8 mouse cellular contexts compared by ENCODE assay signal in the genomic region with DNA sequence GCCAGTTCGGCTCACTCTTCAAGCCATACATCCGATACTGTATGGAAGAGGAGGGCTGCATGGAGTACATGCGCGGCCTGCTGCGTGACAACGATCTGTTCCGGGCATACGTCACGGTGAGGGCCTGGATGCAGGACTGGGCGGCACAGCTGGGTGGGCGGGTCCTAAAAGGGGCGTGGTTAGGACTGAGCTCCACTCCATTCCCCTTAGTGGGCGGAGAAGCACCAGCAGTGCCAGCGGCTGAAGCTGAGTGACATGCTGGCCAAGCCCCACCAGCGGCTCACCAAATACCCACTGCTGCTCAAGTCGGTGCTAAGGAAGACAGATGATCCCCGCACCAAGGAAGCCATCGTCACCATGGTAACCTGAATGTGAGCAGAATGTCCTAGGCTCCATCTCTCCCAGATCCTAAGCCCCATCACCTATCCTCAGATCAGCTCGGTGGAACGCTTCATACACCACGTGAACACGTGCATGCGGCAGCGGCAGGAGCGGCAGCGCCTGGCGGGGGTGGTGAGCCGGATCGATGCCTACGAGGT. TPM values are rescaled to one million over a fixed set of nuclear protein-coding genes. Genes with fewer than 3 reads are reported as not detected.
DNase-seq lines count a peak whose midpoint lies in the region; ATAC-seq lines count a peak whose summit lies in the region.

No protein-coding gene starts in this region.

- peak overlapping the region; percentile 76 for H3K4me2 ChIP-seq in hindbrain, embryonic 11.5 days (replicated peaks; ENCODE audit: low read depth, low read length)

- no peaks in the 10 kb centered on the region for H3K36me3 ChIP-seq in hindbrain, embryonic 11.5 days (ENCODE audit: control insufficient read depth, insufficient read depth, low read length)

- peaks cover 6% of the 10 kb centered on the region; the same call in 1 of the 2 replicates for H3K4me1 ChIP-seq in hindbrain, embryonic 11.5 days (replicated peaks; ENCODE audit: control insufficient read depth, insufficient read depth, low read length)

- DNase-seq in CD4-positive, CD25-positive, alpha-beta regulatory T cell, adult 2 months (ENCODE audit: low read depth, low spot score): peak; percentile 70
- peak; percentile 89 for DNase-seq in R1 (ENCODE audit: low read depth, low spot score)
- DNase-seq in embryo, embryonic 9.5 days (ENCODE audit: extremely low spot score): peak; percentile 90
- DNase-seq in hindbrain, embryonic 11.5 days (ENCODE audit: low spot score): peak; percentile 94
- peak; percentile 64 to 65 for DNase-seq in layer of hippocampus, postnatal 36 days
- peak; percentile 87 for DNase-seq in lung, postnatal 10 days
- peak; percentile 68 for DNase-seq in retina, postnatal 7 days (ENCODE audit: low read depth, low spot score)

- H3K4me3 ChIP-seq in hindbrain, embryonic 11.5 days (ENCODE audit: low read depth, low read length): peak overlapping the region; percentile 30

- ATAC-seq in hindbrain, embryonic 11.5 days (ENCODE audit: low FRiP score): peak; percentile 95
- no peak for ATAC-seq in monocyte, adult 5-6 weeks (replicated peaks; ENCODE audit: insufficient number of reproducible peaks, low FRiP score, low TSS enrichment, poor library complexity, severe bottlenecking)

- H3K9ac ChIP-seq in hindbrain, embryonic 11.5 days (ENCODE audit: low read depth, low read length): peak overlapping the region; percentile 31; the same call in 1 of the 2 replicates

- no peaks in the 10 kb centered on the region for H3K9me3 ChIP-seq in hindbrain, embryonic 11.5 days (ENCODE audit: control insufficient read depth, low read length)

- WGBS in hindbrain, embryonic 11.5 days: 6% methylated on average over 30 of the region's 30 CpGs

- no peaks in the 10 kb centered on the region; the same call in 1 of the 2 replicates for H3K27me3 ChIP-seq in hindbrain, embryonic 11.5 days (ENCODE audit: control insufficient read depth, insufficient read depth, low read length)

- H3K27ac ChIP-seq in hindbrain, embryonic 11.5 days (ENCODE audit: low read depth, low read length): peak overlapping the region; percentile 58

RNA-seq across cellular contexts. Expression of gene Tnfrsf25, which starts 7.7 kb away (rescaled TPM):
- polyA plus RNA-seq in hindbrain, embryonic 11.5 days (2014; fragmentation: Nextera tagmentation; extraction: Ambion mirVana): 0.18 and 0.28 TPM in 2 replicates
- total RNA-seq in layer of hippocampus, postnatal 36 days (2021): 10 to 100 TPM; 46.5 to 65.3 TPM
- total RNA-seq in monocyte, adult 5-6 weeks (2017): 1.3 to 4.7 TPM in 2 of 3 replicates, not detected in the other

RNA-seq across cellular contexts. Expression of gene Plekhg5, which starts 35.7 kb away (rescaled TPM):
- 4.0 and 4.6 TPM in 2 replicates for polyA plus RNA-seq in hindbrain, embryonic 11.5 days (2014; fragmentation: Nextera tagmentation; extraction: Ambion mirVana)
- 100 to 1,000 TPM; 158 to 166 TPM for total RNA-seq in layer of hippocampus, postnatal 36 days (2021)
- total RNA-seq in monocyte, adult 5-6 weeks (2017): 2.5 to 8.2 TPM (median 5.6 TPM) in 3 replicates

RNA-seq across cellular contexts. Expression of gene Espn, which starts 44.1 kb away (rescaled TPM):
- 1.4 and 2.0 TPM in 2 replicates for polyA plus RNA-seq in hindbrain, embryonic 11.5 days (2014; fragmentation: Nextera tagmentation; extraction: Ambion mirVana)
- total RNA-seq in layer of hippocampus, postnatal 36 days (2021): 1 to 10 TPM; 1.4 to 1.5 TPM
- 0.53 to 2.0 TPM (median 0.78 TPM) in 3 replicates for total RNA-seq in monocyte, adult 5-6 weeks (2017)

RNA-seq across cellular contexts. Expression of gene Hes2, which starts 50.6 kb away (rescaled TPM):
- 2.7 and 4.3 TPM in 2 replicates for polyA plus RNA-seq in hindbrain, embryonic 11.5 days (2014; fragmentation: Nextera tagmentation; extraction: Ambion mirVana)
- not detected for total RNA-seq in layer of hippocampus, postnatal 36 days (2021)
- not detected in 3 replicates for total RNA-seq in monocyte, adult 5-6 weeks (2017)

Comparison
In these comparisons a context has a peak if more than half of its experiments do, and no peak if none do; other contexts are left out.
1. RNA of gene Plekhg5, which starts 35.7 kb away (total RNA-seq): 158 to 166 TPM in layer of hippocampus, postnatal 36 days; 2.5 to 8.2 TPM in monocyte, adult 5-6 weeks; every median in the first group is over 10 times any median in the second.
2. Peak in every context shown above with its lines, with median percentiles within 50 percentile points of each other: DNase-seq.